Mouse (Mus musculus) heart, embryonic 13.5 days (tissue): ENCODE results near the gene Pi4ka. TPM values are rescaled to one million over a fixed set of nuclear protein-coding genes. Genes with fewer than 3 reads are reported as not detected.

ENCODE experiments used
- polyA plus RNA-seq: library from polyadenylated mRNA; unstranded; fragments of >200 nt; fragmentation: Nextera tagmentation; extraction: Ambion mirVana; gene quantifications from 2 replicates; pipeline ENCODE4 v1.2.1, GENCODE M21; 2015

The Pi4ka gene
- polyA plus RNA-seq, 1 experiment from 2014 or later: 29.0 TPM

Other genes starting within 250 kb of the Pi4ka start
- 292 and 303 TPM in 2 replicates for gene Ube2l3, start 203.7 kb downstream of the Pi4ka start, polyA plus RNA-seq
- gene Rimbp3, start 197.7 kb downstream of the Pi4ka start, polyA plus RNA-seq: 0.17 and 0.18 TPM in 2 replicates
- gene Hic2, start 172.7 kb downstream of the Pi4ka start, polyA plus RNA-seq: 4.1 and 4.6 TPM in 2 replicates
- gene Tmem191c, start 130.2 kb downstream of the Pi4ka start, polyA plus RNA-seq: 7.0 and 7.6 TPM in 2 replicates
- gene Serpind1, start 74.9 kb downstream of the Pi4ka start, polyA plus RNA-seq: 0.88 and 5.7 TPM in 2 replicates
- gene Snap29, start 328 bp downstream of the Pi4ka start, polyA plus RNA-seq: 11.0 and 12.0 TPM in 2 replicates
- gene Crkl, start 45.7 kb upstream of the Pi4ka start, polyA plus RNA-seq: 42.8 and 46.0 TPM in 2 replicates
- 0.88 and 1.0 TPM in 2 replicates for gene Aifm3, start 83.3 kb upstream of the Pi4ka start, polyA plus RNA-seq
- gene Lztr1, start 102.4 kb upstream of the Pi4ka start, polyA plus RNA-seq: 49.9 and 55.7 TPM in 2 replicates
- 31.7 and 35.4 TPM in 2 replicates for gene Thap7, start 124.8 kb upstream of the Pi4ka start, polyA plus RNA-seq
- gene Lrrc74b, start 154.9 kb upstream of the Pi4ka start, polyA plus RNA-seq: 0.19 TPM in 2 replicates
- gene P2rx6, start 155.6 kb upstream of the Pi4ka start, polyA plus RNA-seq: 0.65 and 0.79 TPM in 2 replicates
- 8.9 and 9.8 TPM in 2 replicates for gene Slc7a4, start 176.9 kb upstream of the Pi4ka start, polyA plus RNA-seq
- gene Smpd4, start 213.0 kb upstream of the Pi4ka start, polyA plus RNA-seq: 23.8 and 24.7 TPM in 2 replicates
- 3.5 and 4.1 TPM in 2 replicates for gene Ccdc74a, start 240.2 kb upstream of the Pi4ka start, polyA plus RNA-seq